Mouse (Mus musculus): ENCODE data around the gene Ppp6r1. TPM values are rescaled to one million over a fixed set of nuclear protein-coding genes. Genes with fewer than 3 reads are reported as not detected.

Gene Ppp6r1
- polyA plus RNA-seq, 1 experiment from 2014 or later = 10.6 TPM

GRCm38 (mm10) chr7:4641155-4641554 lies 17.7 kb downstream of the Ppp6r1 start:
- H3K9me3 ChIP-seq = no peaks in the 10 kb centered on the region
- H3K4me1 ChIP-seq = no peaks in the 10 kb centered on the region
- H3K27me3 ChIP-seq = no peaks in the 10 kb centered on the region
- no peak for ATAC-seq (ENCODE audit: insufficient number of reproducible peaks, insufficient read depth, low FRiP score, low TSS enrichment)
- H3K36me3 ChIP-seq = peaks cover 81% of the 10 kb centered on the region
- no peak overlapping the region for H3K27ac ChIP-seq
- no peak overlapping the region for H3K4me3 ChIP-seq
- H3K9ac ChIP-seq = no peak overlapping the region
- H3K4me2 ChIP-seq (replicated peaks) = no peak overlapping the region
- WGBS = 82% methylated on average over 11 of the region's 11 CpGs

GRCm38 (mm10) chr7:4636179-4636578 lies 22.6 kb downstream of the Ppp6r1 start:
- H3K9ac ChIP-seq = no peak overlapping the region
- H3K27me3 ChIP-seq = no peaks in the 10 kb centered on the region
- no peak for ATAC-seq (ENCODE audit: insufficient number of reproducible peaks, insufficient read depth, low FRiP score, low TSS enrichment)
- WGBS = 88% methylated on average over 4 of the region's 4 CpGs
- H3K27ac ChIP-seq = no peak overlapping the region
- no peaks in the 10 kb centered on the region for H3K4me1 ChIP-seq
- no peak overlapping the region for H3K4me2 ChIP-seq (replicated peaks)
- no peak overlapping the region for H3K4me3 ChIP-seq
- H3K9me3 ChIP-seq = no peaks in the 10 kb centered on the region
- peaks cover 80% of the 10 kb centered on the region for H3K36me3 ChIP-seq

GRCm38 (mm10) chr7:4631031-4631430 lies 27.8 kb downstream of the Ppp6r1 start, which contains the start of gene Tmem86b:
Gene Tmem86b, minus strand, starts transcription at chr7:4631422.
- Histone ChIP-seq H3K9me3 (no peaks in the 10 kb centered on the region), H3K4me2 (replicated peaks) (no peak within 1 kb of the TSS), H3K9ac (no peak within 1 kb of the TSS), H3K4me1 (no peaks in the 10 kb centered on the region), H3K27ac (no peak within 1 kb of the TSS), H3K27me3 (no peaks in the 10 kb centered on the region), H3K36me3 (peaks cover 69% of the 10 kb centered on the region), H3K4me3 (no peak within 1 kb of the TSS)
- no peak; the same call in 1 of the 2 replicates for ATAC-seq (ENCODE audit: insufficient number of reproducible peaks, insufficient read depth, low FRiP score, low TSS enrichment)
- 92% methylated on average over 4 of the region's 4 CpGs for WGBS

- Histone ChIP-seq H3K27me3 (no peaks in the 10 kb centered on the region), H3K4me3 (no peak overlapping the region), H3K27ac (no peak overlapping the region), H3K4me1 (no peaks in the 10 kb centered on the region), H3K9me3 (no peaks in the 10 kb centered on the region), H3K9ac (no peak overlapping the region), H3K36me3 (peaks cover 62% of the 10 kb centered on the region), H3K4me2 (replicated peaks) (no peak overlapping the region)
- 95% methylated on average over 1 of the region's 1 CpGs for WGBS
- no peak for ATAC-seq (ENCODE audit: insufficient number of reproducible peaks, insufficient read depth, low FRiP score, low TSS enrichment)
These were observed 28.6 kb downstream of the Ppp6r1 start for GRCm38 (mm10) chr7:4630198-4630597.

- Histone ChIP-seq H3K36me3 (peaks cover 58% of the 10 kb centered on the region), H3K4me3 (no peak overlapping the region), H3K27me3 (no peaks in the 10 kb centered on the region), H3K4me2 (replicated peaks) (no peak overlapping the region), H3K4me1 (no peaks in the 10 kb centered on the region), H3K9me3 (no peaks in the 10 kb centered on the region), H3K9ac (no peak overlapping the region), H3K27ac (no peak overlapping the region)
- no peak for ATAC-seq (ENCODE audit: insufficient number of reproducible peaks, insufficient read depth, low FRiP score, low TSS enrichment)
- WGBS = 92% methylated on average over 5 of the region's 5 CpGs
These were observed 29.2 kb downstream of the Ppp6r1 start for GRCm38 (mm10) chr7:4629586-4629985.

GRCm38 (mm10) chr7:4625928-4626327 lies 32.9 kb downstream of the Ppp6r1 start:
- H3K36me3 ChIP-seq = peaks cover 25% of the 10 kb centered on the region
- no peaks in the 10 kb centered on the region for H3K4me1 ChIP-seq
- H3K4me3 ChIP-seq = no peak overlapping the region
- H3K9me3 ChIP-seq = no peaks in the 10 kb centered on the region
- H3K9ac ChIP-seq = no peak overlapping the region
- 84% methylated on average over 2 of the region's 2 CpGs for WGBS
- H3K4me2 ChIP-seq (replicated peaks) = no peak overlapping the region
- H3K27me3 ChIP-seq = no peaks in the 10 kb centered on the region
- H3K27ac ChIP-seq = no peak overlapping the region
- no peak for ATAC-seq (ENCODE audit: insufficient number of reproducible peaks, insufficient read depth, low FRiP score, low TSS enrichment)

- no peak overlapping the region for H3K9ac ChIP-seq
- H3K4me1 ChIP-seq = no peaks in the 10 kb centered on the region
- H3K9me3 ChIP-seq = no peaks in the 10 kb centered on the region
- no peak overlapping the region for H3K27ac ChIP-seq
- H3K4me2 ChIP-seq (replicated peaks) = no peak overlapping the region
- WGBS = 43% methylated on average over 1 of the region's 1 CpGs
- peaks cover 13% of the 10 kb centered on the region for H3K36me3 ChIP-seq
- no peak overlapping the region for H3K4me3 ChIP-seq
- no peak for ATAC-seq (ENCODE audit: insufficient number of reproducible peaks, insufficient read depth, low FRiP score, low TSS enrichment)
- H3K27me3 ChIP-seq = no peaks in the 10 kb centered on the region
These were observed 34.5 kb downstream of the Ppp6r1 start for GRCm38 (mm10) chr7:4624343-4624742.

GRCm38 (mm10) chr7:4623544-4624189 lies 35.2 kb downstream of the Ppp6r1 start:
- Histone ChIP-seq H3K9me3 (no peaks in the 10 kb centered on the region), H3K27me3 (no peaks in the 10 kb centered on the region), H3K36me3 (peaks cover 6% of the 10 kb centered on the region), H3K9ac (no peak overlapping the region), H3K27ac (no peak overlapping the region), H3K4me2 (replicated peaks) (no peak overlapping the region), H3K4me1 (no peaks in the 10 kb centered on the region), H3K4me3 (no peak overlapping the region)
- ATAC-seq (ENCODE audit: insufficient number of reproducible peaks, insufficient read depth, low FRiP score, low TSS enrichment) = no peak
- WGBS = 30% methylated on average over 4 of the region's 4 CpGs

GRCm38 (mm10) chr7:4619979-4620378 lies 38.8 kb downstream of the Ppp6r1 start:
- 27% methylated on average over 1 of the region's 1 CpGs for WGBS
- H3K4me1 ChIP-seq = no peaks in the 10 kb centered on the region
- H3K4me3 ChIP-seq = no peak overlapping the region
- no peak for ATAC-seq (ENCODE audit: insufficient number of reproducible peaks, insufficient read depth, low FRiP score, low TSS enrichment)
- no peaks in the 10 kb centered on the region for H3K9me3 ChIP-seq
- H3K27me3 ChIP-seq = no peaks in the 10 kb centered on the region
- H3K27ac ChIP-seq = no peak overlapping the region
- H3K9ac ChIP-seq = no peak overlapping the region
- no peaks in the 10 kb centered on the region for H3K36me3 ChIP-seq
- H3K4me2 ChIP-seq (replicated peaks) = no peak overlapping the region

GRCm38 (mm10) chr7:4613740-4614403 lies 44.9 kb downstream of the Ppp6r1 start:
- Histone ChIP-seq H3K36me3 (no peaks in the 10 kb centered on the region), H3K9ac (no peak overlapping the region), H3K4me3 (no peak overlapping the region), H3K9me3 (no peaks in the 10 kb centered on the region), H3K4me2 (replicated peaks) (no peak overlapping the region), H3K27me3 (no peaks in the 10 kb centered on the region), H3K4me1 (no peaks in the 10 kb centered on the region), H3K27ac (no peak overlapping the region)
- ATAC-seq (ENCODE audit: insufficient number of reproducible peaks, insufficient read depth, low FRiP score, low TSS enrichment) = no peak
- WGBS = 79% methylated on average over 14 of the region's 14 CpGs

GRCm38 (mm10) chr7:4612956-4613355 lies 45.9 kb downstream of the Ppp6r1 start:
- Histone ChIP-seq H3K36me3 (no peaks in the 10 kb centered on the region), H3K27me3 (no peaks in the 10 kb centered on the region), H3K27ac (no peak overlapping the region), H3K9ac (no peak overlapping the region), H3K9me3 (no peaks in the 10 kb centered on the region), H3K4me1 (no peaks in the 10 kb centered on the region), H3K4me3 (no peak overlapping the region), H3K4me2 (replicated peaks) (no peak overlapping the region)
- no peak for ATAC-seq (ENCODE audit: insufficient number of reproducible peaks, insufficient read depth, low FRiP score, low TSS enrichment)
- 61% methylated on average over 1 of the region's 1 CpGs for WGBS

GRCm38 (mm10) chr7:4612386-4612785 lies 46.4 kb downstream of the Ppp6r1 start:
- 68% methylated on average over 8 of the region's 8 CpGs for WGBS
- Histone ChIP-seq H3K27me3 (no peaks in the 10 kb centered on the region), H3K36me3 (no peaks in the 10 kb centered on the region), H3K4me1 (no peaks in the 10 kb centered on the region), H3K9me3 (no peaks in the 10 kb centered on the region), H3K27ac (no peak overlapping the region), H3K4me3 (no peak overlapping the region), H3K4me2 (replicated peaks) (no peak overlapping the region), H3K9ac (no peak overlapping the region)
- ATAC-seq (ENCODE audit: insufficient number of reproducible peaks, insufficient read depth, low FRiP score, low TSS enrichment) = no peak

Data from embryonic facial prominence, embryonic 12.5 days (tissue).